Mouse (Mus musculus): ENCODE results near the gene Ampd2. TPM values are rescaled to one million over a fixed set of nuclear protein-coding genes. Genes with fewer than 3 reads are reported as not detected.
A peak's percentile ranks its signal among the peaks of the same experiment; 100 is the strongest.

Gene Ampd2
- total RNA-seq, 2 experiments from 2014 or later = 69.6 to 158 TPM

DNA sequence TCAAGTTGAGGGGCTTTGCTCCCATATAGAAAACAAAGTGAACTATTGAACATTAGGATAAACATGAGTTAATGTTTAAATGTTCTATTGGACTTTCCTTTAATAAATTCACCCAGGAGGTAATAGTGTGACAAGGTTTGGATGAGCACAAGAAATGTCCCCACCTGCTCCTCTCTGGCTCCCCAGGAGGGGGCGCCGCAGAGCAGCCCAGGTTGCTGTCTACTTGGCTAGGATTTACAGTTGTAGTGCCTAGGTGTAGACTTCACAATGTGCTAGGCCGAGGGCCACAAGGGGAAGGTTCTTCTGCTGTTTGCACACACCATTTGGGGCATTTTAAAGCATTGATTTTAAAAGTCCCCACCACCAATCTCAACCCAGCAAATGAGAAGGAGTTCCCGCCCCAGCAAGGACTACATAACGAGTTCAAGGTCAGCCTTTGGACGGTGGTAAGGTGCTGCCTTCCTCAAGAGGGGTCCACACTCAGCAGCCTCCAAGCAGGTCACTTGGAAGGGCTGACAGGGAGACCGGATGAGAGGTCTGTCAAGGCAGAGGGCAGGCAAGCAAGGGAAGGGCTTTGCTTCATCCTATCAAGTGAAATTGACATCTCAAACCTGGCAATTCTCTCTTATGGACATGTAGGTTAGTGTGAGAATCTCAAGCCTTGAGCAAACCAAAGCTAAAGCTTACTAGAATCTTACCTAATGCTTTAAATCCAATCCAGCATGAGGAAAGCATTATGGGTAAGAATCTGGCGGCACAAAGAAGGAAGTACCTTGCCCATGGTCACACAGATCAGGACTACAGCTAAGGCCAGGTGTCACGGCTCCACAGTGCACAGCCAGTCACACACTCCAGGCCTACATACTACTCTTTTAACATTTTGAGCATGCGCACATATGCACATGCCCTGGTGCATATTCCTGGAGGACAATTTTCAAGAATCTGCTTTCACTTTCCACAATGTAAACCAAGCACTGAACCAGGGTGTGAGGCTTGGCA, 15.9 kb downstream of the Ampd2 start:
- peak; percentile 69 for ATAC-seq (replicated peaks; ENCODE audit: poor library complexity, severe bottlenecking)

DNA sequence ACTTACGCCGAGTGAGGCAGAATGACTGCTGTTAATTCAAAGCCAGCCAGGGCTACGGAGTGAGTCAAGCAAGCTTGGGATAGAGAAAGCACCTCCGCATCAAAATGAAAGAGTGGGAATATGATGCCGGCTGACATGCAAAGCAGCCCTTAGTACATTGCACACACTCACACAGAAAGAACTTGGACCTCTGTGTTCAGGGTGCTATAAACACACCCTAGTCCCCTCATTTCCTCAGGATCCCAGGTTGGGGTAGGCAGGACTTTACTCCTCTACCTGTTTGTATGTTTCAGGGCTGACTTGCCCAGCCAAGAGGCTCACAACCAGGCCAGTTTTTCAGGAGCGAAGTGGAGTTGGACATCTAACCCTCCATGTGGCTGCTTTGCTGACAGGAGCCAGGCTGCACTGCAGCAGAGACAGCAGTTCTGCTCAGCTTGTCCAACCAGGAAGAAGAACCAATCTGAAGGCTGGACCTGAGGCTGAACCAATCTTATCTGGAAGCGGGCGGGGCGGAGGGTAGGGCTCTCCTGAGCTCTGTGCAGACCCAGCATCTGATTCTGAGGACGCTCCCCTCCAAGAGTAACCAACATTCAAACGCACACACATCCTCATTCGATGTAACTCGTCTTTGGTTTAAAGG, 17.1 kb downstream of the Ampd2 start:
- peak; percentile 33 for ATAC-seq (replicated peaks; ENCODE audit: poor library complexity, severe bottlenecking)

DNA sequence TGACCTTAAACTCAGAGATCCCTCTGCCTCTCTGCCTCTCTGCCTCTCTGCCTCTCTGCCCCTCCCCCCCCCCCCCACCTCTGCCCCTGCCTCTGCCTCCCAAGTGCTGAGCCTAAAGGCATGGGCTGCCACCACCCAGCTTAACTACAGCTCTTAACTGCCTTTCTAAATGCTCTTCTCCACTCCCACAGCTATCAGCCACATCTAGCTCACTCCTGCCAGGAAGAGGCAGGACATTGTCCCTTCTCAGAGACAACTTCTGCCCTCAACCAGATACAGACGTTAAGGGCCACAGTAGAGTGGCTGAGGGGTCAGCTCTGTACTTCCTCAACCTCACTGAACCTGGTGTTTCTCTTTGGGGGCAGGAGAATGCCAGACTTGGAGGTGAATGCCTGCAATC, 17.6 kb downstream of the Ampd2 start:
- ATAC-seq (replicated peaks; ENCODE audit: poor library complexity, severe bottlenecking) = no peak

DNA sequence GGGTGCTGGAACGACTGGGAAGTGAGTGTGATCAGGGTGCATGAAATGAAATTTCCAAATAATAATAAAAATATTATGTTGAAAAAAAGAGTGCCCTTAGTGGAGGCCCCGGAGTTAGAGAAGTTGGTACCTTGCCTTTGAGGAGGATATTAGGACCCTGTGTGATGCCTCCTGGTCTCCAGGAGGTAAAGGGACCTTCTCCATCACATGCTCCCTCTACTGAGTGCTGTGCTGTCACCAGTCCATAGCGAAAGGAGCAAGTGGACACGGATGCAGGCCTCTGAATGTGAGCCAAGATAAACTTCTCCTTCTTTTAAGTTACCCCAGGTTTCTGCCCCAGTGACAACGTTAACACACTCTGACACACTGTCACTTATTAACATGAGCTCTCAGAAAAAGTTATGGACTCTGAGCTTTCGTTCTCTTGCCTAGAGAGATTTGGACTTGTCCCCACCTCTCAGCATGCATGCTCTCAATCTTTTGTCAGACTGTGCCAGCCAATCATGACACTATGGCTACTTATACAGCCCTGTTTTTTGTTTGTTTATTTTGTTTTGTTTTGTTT, 19.0 kb downstream of the Ampd2 start:
- no peak for ATAC-seq (replicated peaks; ENCODE audit: poor library complexity, severe bottlenecking)

DNA sequence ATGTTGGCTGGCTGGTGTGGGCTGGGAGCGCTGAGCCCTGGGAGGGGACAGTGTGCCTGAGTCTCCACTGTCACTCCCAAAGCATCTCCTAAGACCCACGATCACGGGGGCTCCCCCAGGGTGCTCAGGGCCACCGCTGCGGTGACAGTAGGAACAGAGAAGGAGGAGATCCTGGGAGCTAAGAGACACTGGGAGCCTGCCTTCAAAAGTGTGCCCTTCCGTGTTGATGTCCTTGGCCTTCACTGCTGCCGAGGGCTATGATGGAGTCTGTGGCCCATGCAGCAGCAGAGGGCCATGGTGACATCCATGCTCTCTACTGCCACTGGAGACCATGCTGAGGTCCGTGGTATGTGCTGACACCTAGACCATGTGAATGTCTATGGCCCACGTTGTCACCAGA, 20.9 kb downstream of the Ampd2 start:
- ATAC-seq (replicated peaks; ENCODE audit: poor library complexity, severe bottlenecking) = 0 out of 2 replicates have a peak, but pooled peaks have one; percentile 6

DNA sequence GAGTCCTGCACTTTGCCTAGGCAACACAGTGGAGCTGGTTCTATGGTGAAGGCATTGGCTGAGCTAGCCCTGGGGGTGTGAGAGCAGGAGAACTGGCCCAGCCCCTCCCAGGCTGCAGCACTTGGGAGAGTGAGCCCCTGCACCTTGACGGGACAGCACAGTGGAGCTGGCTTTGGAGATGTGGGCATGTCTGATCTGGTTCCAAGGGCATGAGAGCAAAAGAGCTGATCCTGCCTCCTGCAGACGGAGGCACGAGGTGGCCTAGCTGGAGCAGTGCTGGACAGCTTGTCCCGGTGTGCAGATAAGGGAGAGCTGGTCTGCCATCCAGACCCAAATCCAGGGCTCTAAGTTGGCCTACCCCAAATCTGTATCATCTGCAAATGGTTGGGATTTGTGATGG, 21.8 kb downstream of the Ampd2 start:
- no peak for ATAC-seq (replicated peaks; ENCODE audit: poor library complexity, severe bottlenecking)

DNA sequence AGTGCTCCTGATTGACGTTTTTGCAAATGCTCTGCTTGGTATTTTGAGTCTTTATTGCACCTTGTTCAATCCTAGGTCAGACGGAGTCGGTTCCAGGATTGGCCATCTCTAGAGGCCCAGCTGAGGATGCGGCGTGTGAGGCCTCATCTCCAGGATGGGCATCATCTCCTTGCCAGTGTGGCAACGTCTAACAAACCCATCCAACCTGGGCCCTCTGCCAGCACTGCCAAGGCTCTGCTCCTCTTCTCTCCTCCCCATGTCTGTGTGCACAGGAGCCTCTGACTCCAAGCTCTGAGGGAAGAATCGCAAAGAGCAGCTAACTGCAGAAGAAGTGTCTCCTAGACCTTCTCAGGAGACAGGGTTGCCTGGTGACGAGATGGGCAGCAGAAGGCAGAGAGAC, 23.8 kb downstream of the Ampd2 start:
- ATAC-seq (replicated peaks; ENCODE audit: poor library complexity, severe bottlenecking) = no peak

DNA sequence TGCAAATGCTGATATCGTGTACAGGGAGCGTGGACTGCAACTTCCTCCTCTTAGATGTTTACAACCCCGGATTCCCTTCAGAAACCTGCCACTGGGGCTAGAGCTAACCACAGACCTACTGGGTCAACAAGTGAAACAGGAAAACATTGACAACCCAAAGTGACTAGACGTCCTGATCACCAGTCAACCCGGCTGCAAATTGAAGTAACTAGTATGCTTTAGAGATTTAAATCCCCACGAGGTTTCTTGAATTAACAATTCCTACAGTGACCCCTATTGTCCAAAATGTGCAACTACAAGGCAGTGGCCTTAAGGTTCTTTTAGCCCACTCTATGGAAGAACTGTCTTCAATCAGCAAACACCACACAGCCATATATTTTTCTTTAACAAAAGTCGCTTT, 25.0 kb downstream of the Ampd2 start:
- ATAC-seq (replicated peaks; ENCODE audit: poor library complexity, severe bottlenecking) = peak; percentile 85

DNA sequence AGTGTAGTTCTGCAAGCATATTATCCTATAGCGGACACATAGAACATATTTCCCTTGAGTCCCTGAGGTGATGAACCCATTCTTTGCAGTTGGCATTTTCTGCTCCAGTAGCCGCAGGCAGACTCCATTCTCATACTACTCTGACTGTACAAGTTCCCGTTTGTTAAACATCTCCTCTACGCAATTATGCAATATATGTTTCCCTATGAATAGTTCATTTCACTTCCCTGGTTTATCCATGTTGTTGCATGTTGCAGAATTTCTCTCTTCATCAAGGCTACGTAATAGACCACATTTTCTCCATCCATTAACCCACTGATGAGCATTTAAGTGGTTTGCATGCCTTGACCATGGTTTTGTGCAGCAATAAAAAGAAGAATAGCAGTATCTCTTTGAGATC, 36.0 kb downstream of the Ampd2 start:
- peak; percentile 87 for ATAC-seq (replicated peaks; ENCODE audit: poor library complexity, severe bottlenecking)

DNA sequence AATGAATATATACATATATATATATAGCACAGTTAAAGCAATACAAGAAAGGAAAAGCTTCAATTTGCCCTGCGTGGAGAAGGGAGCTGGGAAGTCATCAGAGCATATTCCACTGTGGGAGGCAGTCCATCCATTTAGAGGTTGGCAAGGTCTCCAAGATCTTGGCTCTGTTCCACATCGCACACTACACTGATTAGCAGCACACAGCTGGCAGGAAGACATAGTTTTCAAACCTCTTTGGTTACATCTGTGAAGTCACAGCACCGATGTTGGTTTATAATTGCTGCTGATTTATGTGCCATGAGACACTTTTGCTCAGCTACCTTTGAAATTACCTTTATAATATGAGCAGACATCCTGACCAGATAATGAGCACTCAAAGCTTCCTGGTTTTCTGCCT, 38.1 kb downstream of the Ampd2 start:
- no peak for ATAC-seq (replicated peaks; ENCODE audit: poor library complexity, severe bottlenecking)

DNA sequence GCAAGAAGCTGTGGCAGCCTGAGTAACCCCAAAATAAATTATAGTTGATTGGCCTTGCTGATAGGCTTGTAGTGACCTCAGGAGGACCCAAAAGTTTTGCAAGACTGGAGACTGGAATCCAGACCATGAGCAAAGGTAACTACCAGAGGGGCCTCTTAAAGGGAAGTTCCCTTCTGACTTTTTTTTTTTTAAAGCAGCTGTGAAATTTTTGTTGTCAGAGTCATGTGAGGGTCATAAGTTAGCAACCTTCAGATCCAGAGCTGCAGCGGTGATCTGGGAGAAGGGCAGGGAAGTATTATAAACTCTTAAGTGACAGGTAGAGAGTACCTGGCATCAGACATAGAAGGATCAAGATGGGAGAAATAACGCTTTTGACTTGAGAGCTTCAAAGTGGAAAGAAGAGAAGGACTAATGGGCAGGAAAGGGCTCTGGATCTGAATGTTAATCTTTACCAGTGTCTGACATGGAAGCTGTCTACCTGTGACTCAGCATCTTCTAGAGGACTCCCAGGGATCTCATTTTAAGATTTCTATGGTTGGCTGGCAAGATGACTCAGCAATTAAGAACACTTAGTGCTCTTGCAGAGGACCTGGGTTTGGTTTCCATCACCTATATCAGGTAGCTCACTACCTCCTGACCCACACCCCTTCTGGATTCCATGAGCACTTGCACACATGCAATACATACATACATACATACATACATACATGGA, 39.4 kb downstream of the Ampd2 start:
- ATAC-seq (replicated peaks; ENCODE audit: poor library complexity, severe bottlenecking) = peak; percentile 33

DNA sequence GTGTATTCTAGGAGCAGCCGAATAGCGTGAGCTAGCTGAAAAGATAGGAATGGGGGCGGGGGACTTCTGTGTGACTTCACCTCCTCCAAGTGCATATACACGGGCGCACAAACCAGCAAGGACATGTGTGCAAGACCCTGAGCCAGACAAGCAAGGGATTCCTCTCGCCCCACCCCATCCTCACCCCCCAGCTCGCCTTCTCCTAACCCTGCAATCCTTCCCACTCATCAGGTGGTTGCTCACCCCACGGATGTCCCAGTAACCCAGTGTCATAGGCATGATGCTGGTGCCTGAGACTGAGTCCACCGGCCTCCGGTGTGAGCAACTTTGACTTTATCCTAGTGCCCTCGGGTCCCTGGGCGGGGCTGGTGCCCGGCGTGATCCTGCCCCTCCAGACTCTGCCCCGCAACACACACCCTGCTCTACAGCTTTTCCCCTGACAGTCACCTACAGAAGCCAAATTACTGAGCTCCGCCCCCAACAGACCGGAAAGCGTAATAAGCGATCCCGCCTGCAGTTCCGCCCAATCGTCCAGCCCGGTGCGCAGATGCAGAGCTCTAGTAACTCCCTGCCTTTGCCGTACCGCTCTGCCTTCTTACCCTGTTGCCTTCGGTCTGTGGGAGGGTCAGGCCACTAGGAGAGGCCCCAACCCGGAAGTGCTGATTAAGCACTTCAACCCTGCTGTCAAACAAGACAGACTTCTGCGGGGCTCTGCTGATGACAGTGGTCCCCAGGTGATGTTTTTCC, 41.9 kb downstream of the Ampd2 start, which contains the start of gene Gstm4:
Gene Gstm4, minus strand, starts transcription at position 501 of the 747 bp plus-strand sequence.
- peak; percentile 87 for ATAC-seq (replicated peaks; ENCODE audit: poor library complexity, severe bottlenecking)

DNA sequence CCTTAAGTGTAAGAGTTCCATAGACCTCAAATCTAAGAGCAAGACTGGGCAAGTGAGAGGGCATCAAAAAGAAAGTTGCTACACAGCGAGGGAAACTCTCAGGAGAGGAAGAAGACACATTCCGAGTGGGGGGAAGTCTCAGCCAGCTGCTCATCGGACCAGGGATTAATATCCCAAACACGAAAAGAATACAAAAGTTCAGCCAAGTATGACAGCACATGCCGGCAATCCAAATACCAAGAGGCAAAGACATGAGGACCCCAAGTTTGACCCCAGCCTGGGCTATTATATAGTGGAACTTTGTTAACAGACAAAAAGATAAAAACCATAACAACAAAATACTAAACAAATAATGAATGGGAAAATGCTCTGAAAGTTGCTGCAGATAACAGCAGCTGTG, 53.3 kb downstream of the Ampd2 start:
- ATAC-seq (replicated peaks; ENCODE audit: poor library complexity, severe bottlenecking) = no peak

DNA sequence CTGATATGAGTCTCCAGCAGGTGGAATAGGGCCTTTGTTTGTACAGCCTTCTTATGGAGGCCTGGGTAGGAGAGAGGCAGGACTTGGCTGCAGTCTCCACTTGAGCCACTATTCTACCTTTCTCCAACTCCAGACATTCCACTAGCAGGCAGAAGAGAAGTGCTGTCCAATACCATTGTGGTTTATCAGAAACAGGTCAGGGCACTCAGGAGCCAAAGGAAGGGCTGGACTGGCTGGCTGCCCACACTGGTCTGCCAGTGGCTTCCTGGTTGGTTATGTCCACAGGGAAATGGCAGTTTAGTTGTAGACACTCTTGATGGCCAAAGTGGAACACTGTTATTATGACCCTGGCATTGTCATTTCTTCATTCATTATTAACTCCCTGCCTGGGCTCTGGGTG, 54.3 kb downstream of the Ampd2 start:
- no peak for ATAC-seq (replicated peaks; ENCODE audit: poor library complexity, severe bottlenecking)

DNA sequence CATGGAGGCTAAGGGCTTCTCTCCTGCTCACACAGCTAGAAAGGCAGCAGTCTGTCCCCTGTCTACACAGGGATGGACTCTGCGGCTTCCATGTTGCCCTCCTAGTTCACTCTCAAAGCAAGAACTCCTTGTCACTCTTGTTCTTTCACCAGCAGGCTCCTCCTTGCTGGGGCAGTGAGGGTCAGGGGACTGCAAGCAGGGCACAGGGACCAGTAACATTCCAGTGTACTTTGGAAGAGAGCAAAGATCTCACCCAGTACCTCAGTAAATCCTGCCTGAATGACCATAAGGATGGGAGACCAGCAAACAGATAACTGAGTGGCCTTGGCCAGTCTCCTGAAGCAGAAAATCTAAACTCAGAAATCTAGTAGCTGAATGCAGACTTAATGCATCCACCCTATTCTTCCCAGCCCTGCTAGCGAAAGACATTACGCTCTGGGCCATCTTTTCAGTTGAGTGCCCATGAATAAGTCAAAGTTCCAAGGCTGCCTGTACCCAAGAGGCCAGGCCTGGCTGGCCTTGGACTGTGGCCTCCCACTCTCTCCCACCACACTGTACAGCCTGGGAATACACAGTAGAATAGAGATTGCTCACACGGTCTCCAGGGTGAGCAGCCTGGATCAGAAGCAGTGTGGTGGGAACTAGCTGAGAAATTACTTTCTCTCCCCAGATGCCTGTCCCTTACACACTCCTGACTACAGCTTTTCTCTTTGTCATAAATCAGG, 57.6 kb downstream of the Ampd2 start:
- ATAC-seq (replicated peaks; ENCODE audit: poor library complexity, severe bottlenecking) = no peak

DNA sequence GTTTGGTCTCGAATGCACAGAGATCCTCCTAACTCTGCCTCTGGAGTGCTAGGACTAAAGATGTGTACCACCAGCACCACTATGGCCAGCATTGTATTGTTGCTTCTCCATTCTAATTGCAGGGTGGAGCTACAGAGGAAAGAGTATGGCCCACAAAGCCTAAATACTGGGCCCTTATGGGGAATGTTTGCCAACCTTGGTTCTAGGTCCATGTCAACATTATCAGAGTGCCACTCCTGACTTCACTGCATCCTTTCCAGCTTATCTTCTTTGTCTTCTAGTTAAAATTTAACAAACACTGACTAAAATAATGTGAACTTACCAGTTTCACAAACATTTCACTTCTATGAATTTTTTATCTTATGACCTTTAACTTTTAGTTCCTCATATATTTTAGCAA, 59.9 kb downstream of the Ampd2 start:
- no peak for ATAC-seq (replicated peaks; ENCODE audit: poor library complexity, severe bottlenecking)

DNA sequence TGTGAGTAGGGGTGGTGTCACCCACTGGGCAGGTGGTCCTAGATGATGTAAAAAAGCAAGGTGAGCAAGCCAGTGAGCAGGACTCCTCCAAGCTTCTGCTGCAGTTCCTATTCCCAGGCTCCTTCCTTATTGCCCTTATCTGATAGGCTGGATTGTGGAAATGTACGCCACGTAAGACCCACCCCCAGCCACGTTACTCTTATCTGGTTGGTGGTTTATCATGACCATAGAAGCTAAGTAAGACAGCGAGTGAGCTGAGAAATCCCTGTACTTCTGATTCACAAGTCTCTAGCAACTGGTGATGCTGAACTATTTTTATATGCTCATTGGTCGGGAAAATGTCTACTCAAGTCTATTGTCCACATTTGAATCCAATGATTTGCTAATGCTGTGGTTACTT, 60.4 kb downstream of the Ampd2 start:
- peak; percentile 33; the same call in 1 of the 2 replicates for ATAC-seq (replicated peaks; ENCODE audit: poor library complexity, severe bottlenecking)

DNA sequence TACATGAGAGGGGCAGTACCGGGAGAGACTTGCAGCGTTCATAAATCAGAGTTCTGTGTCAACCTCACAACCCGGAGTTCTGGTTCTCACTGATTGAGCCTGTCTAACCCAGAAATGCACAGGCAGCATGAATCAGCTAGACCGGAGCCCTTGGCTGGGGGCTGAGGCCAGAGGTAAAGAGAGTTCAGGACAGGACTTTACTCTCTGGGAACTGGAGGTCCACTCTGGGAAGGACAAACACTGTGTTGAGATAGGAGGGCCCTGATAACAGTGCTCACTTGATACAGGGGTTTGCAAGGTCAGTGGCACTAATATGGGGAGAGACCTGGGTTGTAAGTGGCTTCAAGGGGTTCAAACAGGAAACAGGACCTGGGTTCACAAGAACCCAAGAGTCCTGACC, 61.1 kb downstream of the Ampd2 start:
- ATAC-seq (replicated peaks; ENCODE audit: poor library complexity, severe bottlenecking) = no peak
